Mouse (Mus musculus) limb, embryonic 14.5 days (tissue): ENCODE results near the gene Erbb4. TPM values are rescaled to one million over a fixed set of nuclear protein-coding genes. Genes with fewer than 3 reads are reported as not detected.

Experiments used
- ATAC-seq: fragments of 200-750 bp; cut with Nextera tagmentation; 2 replicates; pipeline ENCODE4 v1.8.0; 2017; ENCODE audit warnings: low read depth, moderate number of reproducible peaks, moderate TSS enrichment; ENCODE audit not compliant: low FRiP score
- DNase-seq: peaks from one replicate; pipeline ENCODE4 v3.0.0-alpha.2; 2015; ENCODE audit warnings: low spot score
- H3K27ac ChIP-seq: fragments of 300-500 bp; sonication (generic); replicated peaks from 2 replicates; pipeline ENCODE4 v1.5.1; 2014; ENCODE audit warnings: low read depth, mild to moderate bottlenecking, low read length, moderate library complexity, mixed read lengths
- H3K27me3 ChIP-seq: fragments of 300-500 bp; sonication (generic); 2 replicates; pipeline ENCODE4 v1.6.1; 2014; ENCODE audit warnings: low read length, mixed read lengths; ENCODE audit not compliant: control insufficient read depth, insufficient read depth
- H3K36me3 ChIP-seq: fragments of 300-500 bp; sonication (generic); 2 replicates; pipeline ENCODE4 v1.6.1; 2014; ENCODE audit warnings: mild to moderate bottlenecking, low read length, moderate library complexity, mixed read lengths; ENCODE audit not compliant: control insufficient read depth, insufficient read depth
- H3K4me1 ChIP-seq: fragments of 300-500 bp; sonication (generic); 2 replicates; pipeline ENCODE4 v1.6.1; 2014; ENCODE audit warnings: antibody characterized with exemption, low read length, mixed read lengths; ENCODE audit not compliant: control insufficient read depth, insufficient read depth
- H3K4me2 ChIP-seq: fragments of 300-500 bp; sonication (generic); replicated peaks from 2 replicates; pipeline ENCODE4 v1.6.1; 2014; ENCODE audit warnings: low read depth, mild to moderate bottlenecking, low read length, moderate library complexity; ENCODE audit not compliant: severe bottlenecking
- H3K4me3 ChIP-seq: fragments of 300-500 bp; sonication (generic); replicated peaks from 2 replicates; pipeline ENCODE4 v1.5.1; 2014; ENCODE audit warnings: low read length
- H3K9ac ChIP-seq: fragments of 300-500 bp; sonication (generic); 2 replicates; pipeline ENCODE4 v1.6.1; 2014; ENCODE audit warnings: mild to moderate bottlenecking, low read depth, low read length, moderate library complexity; ENCODE audit not compliant: severe bottlenecking
- H3K9me3 ChIP-seq: fragments of 300-500 bp; sonication (generic); 2 replicates; pipeline ENCODE4 v1.6.1; 2016; ENCODE audit warnings: low read length; ENCODE audit not compliant: control insufficient read depth
- POLR2A ChIP-seq: fragments of 200-500 bp; IDR thresholded peaks from 2 replicates; pipeline ENCODE4 v1.8.0; 2012; ENCODE audit warnings: inconsistent platforms, mild to moderate bottlenecking, moderate library complexity, borderline replicate concordance; ENCODE audit not compliant: insufficient read depth, insufficient read length; ENCODE audit errors: extremely low read depth
- WGBS: fragments of 180-500 bp; shearing (Covaris S2); extraction: QIAGEN DNeasy Blood & Tissue Kit; methylation state at CpG from one replicate; pipeline ENCODE4 v1.1.7; 2014; 5-methylcytosine and 5-hydroxymethylcytosine counted together
- polyA plus RNA-seq, 2 experiments: library from polyadenylated mRNA; depleted of rRNA in 1 of 2; stranded (reverse) in 1 of 2; unstranded in 1 of 2; fragments of >200 nt; fragmentation: Nextera tagmentation in 1 of 2; extraction: Ambion mirVana in 1 of 2; gene quantifications; 2 replicates each; pipeline versions ENCODE4 v1.2.1 to v1.2.3; 2012 to 2014

Gene Erbb4
- polyA plus RNA-seq, 2 experiments: 0.68 to 2.0 TPM

DNA sequence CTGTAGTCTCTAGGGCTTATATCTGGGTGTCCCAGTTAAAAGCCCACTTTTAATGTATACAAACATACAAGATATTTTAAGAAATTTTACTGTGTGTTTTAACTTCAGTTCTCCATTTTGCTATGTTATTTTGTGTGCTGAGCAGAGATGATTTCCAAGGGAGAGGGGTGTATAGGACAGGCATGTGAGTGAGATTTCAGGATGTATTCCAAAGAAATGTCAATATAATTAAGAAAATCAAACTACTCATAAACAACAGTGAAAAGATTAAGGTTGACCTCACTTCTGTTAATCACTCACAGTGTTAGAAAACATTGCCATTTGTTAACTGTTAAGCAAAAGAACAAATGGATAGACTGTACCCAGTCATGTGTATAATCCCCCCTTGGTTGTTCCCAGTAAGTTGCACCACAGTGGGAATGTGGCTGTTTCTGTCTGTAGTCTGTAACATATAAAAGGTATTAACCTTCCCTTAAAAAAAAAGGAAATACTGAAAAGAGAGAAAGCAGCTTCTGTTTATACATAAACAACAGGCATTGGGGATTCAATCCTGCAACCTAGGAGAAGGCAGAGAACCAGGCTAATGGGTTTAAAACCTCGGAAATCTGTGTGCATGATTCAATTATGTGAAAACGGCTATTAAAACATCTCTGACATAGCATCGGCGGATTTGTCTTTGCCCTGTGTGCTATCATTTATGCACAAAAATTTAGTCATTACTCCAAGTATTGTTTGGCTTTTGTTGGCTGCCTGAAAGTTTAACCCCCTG is 84.5 kb downstream of the Erbb4 start:
- 78% methylated on average over 4 of the region's 4 CpGs for WGBS
- H3K36me3 ChIP-seq: no peaks in the 10 kb centered on the region
- H3K27me3 ChIP-seq: no peaks in the 10 kb centered on the region
- no peaks in the 10 kb centered on the region for H3K4me1 ChIP-seq
- no peak for TF ChIP-seq POLR2A
- ATAC-seq: no peak
- DNase-seq: no peak
- H3K27ac ChIP-seq: no peak overlapping the region
- H3K9ac ChIP-seq: no peak overlapping the region
- no peak overlapping the region for H3K4me2 ChIP-seq
- no peaks in the 10 kb centered on the region for H3K9me3 ChIP-seq
- H3K4me3 ChIP-seq: no peak overlapping the region

DNA sequence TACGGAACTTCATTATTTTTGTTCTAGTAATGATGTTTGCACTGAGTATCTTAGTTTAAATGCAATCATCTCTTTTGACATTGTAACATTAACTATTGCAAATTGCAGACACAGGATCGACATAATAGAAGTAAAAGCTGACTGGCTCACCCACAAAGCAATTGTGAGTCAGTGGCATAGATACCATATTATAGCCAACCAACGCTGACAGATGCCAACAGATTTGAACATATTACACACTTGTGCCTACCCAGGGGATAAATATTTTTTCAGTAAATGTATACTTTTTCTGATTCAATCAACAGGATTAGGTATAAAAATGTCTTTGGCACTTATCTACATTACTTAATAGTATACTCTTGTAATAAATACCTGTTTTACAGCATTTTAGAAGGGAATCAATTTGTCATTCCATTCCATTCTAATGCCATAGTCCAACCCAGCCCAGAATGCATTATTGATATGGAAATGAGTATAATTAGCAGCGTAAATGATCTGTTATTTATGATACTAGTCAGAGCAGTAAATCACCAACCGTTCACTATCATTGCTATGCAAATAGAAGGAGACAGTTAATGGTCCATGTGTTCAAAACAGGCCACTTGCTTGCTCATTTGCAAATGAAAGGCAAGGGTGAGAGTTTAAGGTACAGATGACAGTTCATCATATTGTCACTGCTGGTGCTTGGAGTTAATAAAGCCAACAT is 97.9 kb downstream of the Erbb4 start:
- H3K4me2 ChIP-seq: no peak overlapping the region
- no peaks in the 10 kb centered on the region for H3K9me3 ChIP-seq
- no peak for ATAC-seq
- H3K27ac ChIP-seq: no peak overlapping the region
- no peaks in the 10 kb centered on the region for H3K36me3 ChIP-seq
- H3K4me1 ChIP-seq: no peaks in the 10 kb centered on the region
- 77% methylated on average over 5 of the region's 5 CpGs for WGBS
- no peaks in the 10 kb centered on the region for H3K27me3 ChIP-seq
- no peak for TF ChIP-seq POLR2A
- DNase-seq: no peak
- no peak overlapping the region for H3K9ac ChIP-seq
- H3K4me3 ChIP-seq: no peak overlapping the region

DNA sequence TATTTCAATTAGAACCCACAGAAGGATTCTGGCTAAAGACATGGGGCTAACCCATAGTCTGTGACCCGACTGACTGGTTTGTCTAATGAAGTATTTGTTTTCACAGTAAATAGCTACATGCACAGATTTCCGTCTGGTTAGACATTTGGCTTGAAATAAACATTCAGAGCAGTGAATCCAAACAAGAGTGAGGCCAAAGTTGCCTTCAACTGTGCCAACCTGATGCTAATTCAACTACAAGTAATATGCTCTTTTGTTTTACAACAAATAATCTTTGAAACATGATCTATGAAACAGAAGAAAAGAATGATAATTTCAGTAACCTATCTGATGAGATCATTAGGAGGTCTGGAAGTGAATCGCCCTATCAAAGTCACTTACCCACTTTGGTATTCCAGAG is 106.5 kb downstream of the Erbb4 start:
- no peaks in the 10 kb centered on the region for H3K36me3 ChIP-seq
- no peaks in the 10 kb centered on the region for H3K4me1 ChIP-seq
- H3K27ac ChIP-seq: no peak overlapping the region
- H3K4me3 ChIP-seq: no peak overlapping the region
- no peaks in the 10 kb centered on the region for H3K9me3 ChIP-seq
- no peak for ATAC-seq
- no peak for TF ChIP-seq POLR2A
- DNase-seq: no peak
- no peaks in the 10 kb centered on the region for H3K27me3 ChIP-seq
- H3K4me2 ChIP-seq: no peak overlapping the region
- WGBS: 71% methylated on average over 3 of the region's 3 CpGs
- no peak overlapping the region for H3K9ac ChIP-seq

GRCm38 (mm10) chr1:68979251-68979650 is 128.6 kb downstream of the Erbb4 start:
- no peaks in the 10 kb centered on the region for H3K4me1 ChIP-seq
- H3K4me3 ChIP-seq: no peak overlapping the region
- WGBS: 79% methylated on average over 2 of the region's 2 CpGs
- no peak overlapping the region for H3K4me2 ChIP-seq
- ATAC-seq: no peak
- TF ChIP-seq POLR2A: no peak
- no peaks in the 10 kb centered on the region for H3K27me3 ChIP-seq
- H3K9me3 ChIP-seq: no peaks in the 10 kb centered on the region
- H3K36me3 ChIP-seq: no peaks in the 10 kb centered on the region
- H3K9ac ChIP-seq: no peak overlapping the region
- DNase-seq: no peak
- no peak overlapping the region for H3K27ac ChIP-seq

DNA sequence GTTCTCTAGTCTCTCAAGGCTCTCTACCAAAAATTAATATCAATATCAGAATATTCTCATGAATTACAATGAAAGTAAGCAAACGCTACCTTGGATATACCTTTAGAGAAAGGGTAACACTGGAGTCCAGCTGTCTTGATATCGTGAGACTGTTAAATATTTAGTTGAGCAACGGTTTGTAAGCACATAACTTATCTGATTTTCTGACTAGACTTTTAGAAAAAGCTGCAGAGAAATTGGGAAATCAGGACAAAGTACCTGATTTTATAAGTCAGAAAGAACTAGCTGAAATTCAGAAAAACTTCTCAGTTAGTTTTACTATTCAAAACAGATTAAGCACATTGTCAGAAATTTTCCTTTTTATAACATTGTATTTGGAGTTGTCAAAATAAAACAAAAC is 129.3 kb downstream of the Erbb4 start:
- Histone ChIP-seq H3K27me3 (no peaks in the 10 kb centered on the region), H3K36me3 (no peaks in the 10 kb centered on the region), H3K4me2 (no peak overlapping the region), H3K4me3 (no peak overlapping the region), H3K9ac (no peak overlapping the region), H3K9me3 (no peaks in the 10 kb centered on the region), H3K27ac (no peak overlapping the region), H3K4me1 (peaks cover under 1% of the 10 kb centered on the region)
- no peak for DNase-seq
- no peak for ATAC-seq
- 78% methylated on average over 3 of the region's 3 CpGs for WGBS
- TF ChIP-seq POLR2A: no peak
